Mouse (Mus musculus): ENCODE data around the gene Lad1.

Gene Lad1

DNA sequence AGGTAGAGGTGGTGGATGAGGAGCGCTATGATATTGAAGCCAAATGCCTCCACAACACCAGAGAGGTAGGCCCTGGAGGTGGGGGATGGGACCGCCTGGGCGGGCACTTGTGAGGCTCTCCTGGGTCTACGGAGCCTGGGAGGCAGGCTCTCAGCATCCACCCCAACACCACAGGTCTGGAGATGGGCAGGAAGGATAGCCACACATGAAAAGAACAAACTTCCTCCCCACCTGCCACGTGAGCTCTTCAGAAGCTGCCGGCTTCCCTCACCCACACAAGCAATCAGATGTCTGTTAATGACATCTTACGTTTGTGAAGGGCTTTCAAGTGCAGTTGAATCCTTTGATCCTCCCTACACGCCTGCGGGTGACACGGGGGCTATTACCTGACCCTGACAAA, 10.9 kb upstream of the Lad1 start:
- peak; percentile 60 for DNase-seq (ENCODE audit: low read depth, low spot score)

DNA sequence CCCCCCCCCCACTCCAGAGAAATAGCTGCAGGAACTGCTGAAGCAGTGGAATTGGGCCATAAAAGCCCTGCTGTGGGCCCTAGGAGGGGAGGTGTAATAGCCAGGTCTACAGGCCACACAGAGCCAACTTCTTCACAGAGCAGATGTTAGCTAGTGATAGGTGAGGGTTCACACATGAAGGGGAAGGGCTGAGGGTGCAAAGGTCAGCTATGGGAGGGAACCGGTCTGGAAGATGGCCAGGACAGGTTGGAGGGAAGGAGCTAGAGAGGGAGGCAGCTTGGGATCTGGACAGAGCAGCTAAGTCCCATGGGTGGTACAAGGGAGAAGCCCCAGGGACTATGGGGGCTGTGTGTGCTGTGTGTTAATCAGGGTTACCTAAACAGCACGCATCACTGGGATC, 8.2 kb upstream of the Lad1 start:
- no peak for DNase-seq (ENCODE audit: low read depth, low spot score)

DNA sequence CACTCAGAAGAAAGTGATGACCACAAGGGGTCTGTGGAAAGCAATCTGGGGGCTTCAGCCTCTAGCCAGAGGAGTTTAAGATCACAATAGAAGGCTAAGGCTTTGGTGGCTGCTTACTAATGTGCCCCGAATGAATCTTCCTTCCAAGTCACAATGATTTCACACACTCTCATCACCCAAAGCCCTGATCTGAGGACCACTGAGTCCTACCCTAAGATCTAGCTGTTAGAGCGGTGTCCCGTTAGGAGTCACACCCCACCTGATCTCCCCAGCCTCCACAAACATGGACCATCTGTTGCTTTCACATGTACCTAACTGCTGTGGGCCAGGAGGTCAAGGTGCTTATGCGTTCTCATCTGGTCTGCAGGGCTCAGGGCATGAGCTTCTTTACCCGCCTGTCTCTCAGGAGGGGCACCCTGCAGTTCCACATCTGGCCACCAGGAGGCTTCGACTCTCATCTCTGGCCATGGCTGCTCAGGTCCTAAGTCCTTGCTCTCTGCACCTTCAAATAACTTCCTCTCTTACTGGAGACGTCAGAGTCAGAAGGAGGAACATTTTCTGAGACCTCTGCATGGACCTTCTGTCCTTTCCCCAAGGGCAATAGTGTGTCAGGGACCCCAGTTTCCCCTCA, 7.3 kb upstream of the Lad1 start:
- DNase-seq (ENCODE audit: low read depth, low spot score) = peak; percentile 88

DNA sequence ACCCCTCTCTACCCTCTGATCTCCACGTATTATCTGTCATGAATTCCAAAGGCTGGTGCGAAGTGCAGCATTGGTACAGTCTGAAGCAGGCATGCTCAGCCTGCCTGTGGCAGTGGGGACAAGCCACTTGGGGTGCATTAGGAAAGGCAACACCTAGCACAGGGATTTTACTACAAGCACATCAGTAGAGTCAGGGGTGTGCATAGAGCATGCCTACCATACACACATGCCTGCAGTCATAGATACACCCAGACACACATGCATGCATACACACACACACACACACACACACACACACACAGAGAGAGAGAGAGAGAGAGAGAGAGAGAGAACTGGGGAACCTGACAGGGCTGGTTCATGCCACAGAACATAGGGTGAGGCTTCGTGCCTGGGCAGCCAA, 6.2 kb upstream of the Lad1 start:
- no peak for DNase-seq (ENCODE audit: low read depth, low spot score)

DNA sequence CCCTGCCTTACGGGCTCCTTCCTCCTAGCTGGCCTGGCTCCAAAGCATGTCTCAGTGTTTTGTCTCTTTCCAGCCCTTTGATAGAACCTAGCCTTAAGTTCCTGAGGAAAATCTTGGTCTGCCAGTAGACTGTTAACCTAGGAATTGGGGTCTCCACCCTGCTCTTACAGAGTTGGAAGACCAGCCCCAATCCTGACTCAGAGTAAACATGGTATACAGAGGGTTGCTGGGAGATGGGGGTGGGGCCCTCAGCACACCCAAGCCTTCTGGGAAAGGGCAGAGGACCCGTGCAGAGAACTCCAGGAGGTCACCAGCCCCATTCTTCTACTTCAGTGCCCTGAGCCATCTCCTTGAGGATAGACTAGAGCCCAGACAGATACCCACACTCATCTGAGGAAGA, 5.8 kb upstream of the Lad1 start:
- peak; percentile 58 for DNase-seq (ENCODE audit: low read depth, low spot score)

DNA sequence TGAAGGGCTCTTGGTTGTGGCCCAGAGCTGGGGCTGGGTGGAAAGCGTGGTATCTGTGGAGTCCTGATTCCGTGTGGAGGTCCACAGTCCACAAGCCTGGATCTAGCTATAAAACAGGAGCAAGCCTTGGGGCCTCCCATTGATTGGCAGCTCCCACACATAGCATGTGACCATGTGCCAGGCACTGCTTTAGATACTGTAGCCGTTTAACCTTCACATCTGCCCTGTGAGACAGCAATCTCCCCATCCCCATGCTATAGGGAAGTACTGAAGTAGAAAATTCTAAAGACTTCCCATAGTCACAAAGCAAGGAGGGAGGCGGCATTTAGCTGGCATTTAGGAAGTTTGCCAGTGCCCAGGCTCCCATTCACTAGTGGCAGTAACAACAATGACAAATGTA, 5.3 kb upstream of the Lad1 start:
- DNase-seq (ENCODE audit: low read depth, low spot score) = no peak

DNA sequence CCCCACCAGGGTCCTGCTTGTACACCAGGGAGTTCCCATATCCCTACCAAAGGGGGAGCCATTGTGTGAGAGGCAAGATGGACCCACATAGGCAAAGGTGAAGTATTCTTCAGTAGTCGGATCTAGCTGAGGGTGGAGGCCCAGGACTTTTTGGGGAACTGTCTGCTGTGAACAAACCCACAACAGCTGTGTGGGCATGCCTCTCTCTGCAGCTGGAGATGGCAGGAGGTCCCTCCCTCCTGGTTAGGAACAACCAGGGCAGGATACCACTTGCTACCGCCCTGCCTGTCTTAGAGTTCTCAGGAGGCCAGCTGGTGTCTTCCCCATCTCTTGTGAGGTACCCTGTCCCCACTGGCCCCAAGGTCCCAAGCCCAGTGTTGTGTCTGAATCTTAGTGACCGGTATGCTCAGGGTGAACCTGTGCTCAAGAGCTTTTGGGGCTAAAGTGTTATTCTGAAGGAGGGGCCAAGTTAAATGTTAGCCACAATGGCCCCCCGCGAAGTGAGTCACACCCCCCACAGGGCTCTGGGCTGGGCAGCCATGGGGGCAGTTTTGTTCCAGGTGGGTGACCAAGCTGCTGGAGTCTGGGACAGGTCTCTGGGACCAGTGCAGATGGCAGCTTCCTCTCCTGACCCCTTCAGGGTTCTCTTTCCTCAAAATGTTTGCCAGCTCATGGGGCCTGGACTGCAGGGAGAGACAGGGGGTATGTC, 4.6 kb upstream of the Lad1 start:
- no peak for DNase-seq (ENCODE audit: low read depth, low spot score)

DNA sequence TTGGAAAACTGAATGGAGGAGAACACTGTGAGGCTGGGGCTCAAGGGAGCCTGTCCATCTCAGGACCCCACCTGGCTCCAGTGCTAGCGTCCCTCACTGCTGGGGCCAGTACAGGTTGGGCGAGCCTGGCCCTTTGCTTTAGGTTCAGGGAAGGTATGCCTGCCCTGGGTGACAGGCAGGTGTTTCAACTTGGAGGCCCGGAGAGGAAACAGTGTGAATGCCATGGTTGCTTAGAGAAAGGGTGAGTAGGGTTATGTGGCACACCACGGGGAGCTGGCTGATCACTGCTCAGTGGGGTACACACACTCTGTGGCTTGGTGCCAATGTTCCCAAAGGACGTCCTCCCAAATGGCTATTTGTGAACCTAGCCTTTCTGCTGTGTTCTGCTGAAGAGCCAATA, 3.9 kb upstream of the Lad1 start:
- DNase-seq (ENCODE audit: low read depth, low spot score) = no peak

DNA sequence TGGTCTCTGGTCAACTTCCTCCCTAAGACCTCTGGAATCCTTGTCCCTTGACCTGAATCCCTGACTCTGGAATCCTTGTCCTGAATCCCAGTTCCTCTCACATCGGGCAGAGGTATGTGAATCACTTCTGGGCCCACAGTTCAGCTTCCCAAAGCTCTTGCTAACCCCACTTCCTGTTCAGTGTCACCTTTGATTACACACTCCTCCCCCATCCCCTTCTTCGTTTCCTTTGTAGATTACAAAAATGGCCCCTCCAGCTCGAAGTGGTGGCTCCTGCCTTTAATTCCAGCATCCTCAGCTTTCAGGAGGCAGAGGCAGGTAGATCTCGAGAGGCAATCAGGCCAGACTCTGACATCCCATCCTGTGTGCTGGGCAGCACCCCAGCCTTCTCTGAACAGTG, 803 bp upstream of the Lad1 start:
- DNase-seq (ENCODE audit: low read depth, low spot score) = no peak

DNA sequence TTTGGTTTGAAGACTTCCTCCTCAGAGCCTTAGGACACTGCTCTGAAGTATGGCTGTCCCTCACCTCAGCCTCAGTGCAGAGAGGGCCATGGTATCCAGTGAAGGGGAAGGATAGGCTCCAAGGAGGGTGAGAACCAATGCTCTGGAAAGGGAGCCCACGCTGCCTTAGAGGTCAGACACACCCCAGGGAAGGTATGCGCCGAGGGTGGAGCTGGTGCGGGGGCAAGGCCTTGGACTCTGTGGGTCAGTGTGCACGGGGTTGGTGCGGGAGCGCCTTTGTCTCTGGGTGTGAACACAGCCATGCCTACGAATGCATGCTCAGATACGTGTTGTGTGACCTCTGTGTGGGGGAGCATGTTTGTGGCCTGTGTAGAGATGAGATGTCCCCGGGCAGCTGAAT, 1.7 kb downstream of the Lad1 start:
- peak; percentile 66 for DNase-seq (ENCODE audit: low read depth, low spot score)

DNA sequence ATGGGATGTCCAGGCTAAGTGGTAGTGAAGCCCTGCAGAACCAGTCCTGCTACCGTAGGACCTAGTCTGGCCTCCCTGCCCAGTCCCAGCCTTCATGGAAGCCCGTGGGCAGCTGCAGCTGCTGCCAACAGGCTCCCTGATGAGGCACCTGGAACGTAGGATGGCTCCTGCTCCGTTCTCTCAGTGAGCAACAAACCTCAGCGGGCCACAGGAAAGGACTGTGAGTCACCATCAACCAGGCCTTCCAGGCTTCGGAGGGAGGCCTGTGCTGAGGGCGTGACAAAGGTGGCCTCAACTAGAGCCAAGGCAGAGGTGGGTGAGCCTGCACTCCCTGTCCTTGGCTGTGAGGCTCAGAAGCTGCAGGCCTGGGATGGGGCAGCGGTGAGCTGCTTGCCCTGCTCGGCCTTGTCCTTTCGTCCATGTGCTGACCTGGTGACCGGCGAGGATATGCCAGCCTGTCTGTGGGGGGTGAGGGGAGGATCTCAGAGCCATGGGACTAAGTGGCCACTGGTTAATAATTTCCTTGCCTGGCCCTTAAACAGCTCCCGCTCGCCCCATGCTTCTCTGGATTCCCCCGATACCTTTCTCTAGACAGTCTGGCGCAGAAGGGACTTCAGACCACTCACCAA, 2.5 kb downstream of the Lad1 start:
- DNase-seq (ENCODE audit: low read depth, low spot score) = no peak

DNA sequence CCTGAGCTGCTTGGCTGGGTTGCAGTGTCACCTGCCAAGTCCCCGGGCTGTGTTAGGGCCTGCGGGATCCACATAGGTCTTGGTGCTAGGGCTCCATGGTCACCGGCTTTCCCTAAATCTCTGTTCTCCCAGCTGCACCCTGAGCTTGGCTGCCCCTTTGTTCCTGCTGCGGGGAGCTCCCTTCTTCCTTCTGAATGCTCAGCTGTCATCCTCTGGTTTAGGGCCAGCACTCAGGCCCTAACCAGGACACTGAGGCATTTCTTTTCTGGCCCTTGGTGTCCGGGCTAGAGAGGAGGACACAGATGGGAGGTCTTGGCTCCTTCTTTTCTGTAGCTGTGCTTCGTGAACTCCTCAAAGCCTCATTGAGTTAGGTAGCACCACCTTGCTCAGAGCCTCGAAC, 3.4 kb downstream of the Lad1 start:
- DNase-seq (ENCODE audit: low read depth, low spot score) = no peak

DNA sequence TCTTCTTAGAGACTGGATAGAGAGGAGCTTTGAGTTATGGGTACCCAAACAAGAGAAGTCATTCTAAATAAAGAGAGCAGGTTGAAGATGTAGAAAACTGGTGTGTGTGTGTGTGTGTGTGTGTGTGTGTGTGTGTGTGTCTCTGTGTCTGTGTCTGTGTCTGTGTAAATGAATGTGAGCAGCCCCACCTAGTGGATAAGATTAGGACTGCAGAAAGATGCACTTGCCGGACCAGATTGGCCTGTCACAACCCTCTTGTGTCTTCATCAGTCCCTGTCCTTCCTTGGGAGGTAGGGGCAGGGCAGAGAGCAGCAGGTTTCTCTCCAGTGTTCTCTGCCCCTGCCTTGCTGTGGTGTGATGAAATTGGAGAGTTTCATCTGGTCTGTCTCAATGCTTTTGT, 10.5 kb downstream of the Lad1 start:
- peak; percentile 77 for DNase-seq (ENCODE audit: low read depth, low spot score)

DNA sequence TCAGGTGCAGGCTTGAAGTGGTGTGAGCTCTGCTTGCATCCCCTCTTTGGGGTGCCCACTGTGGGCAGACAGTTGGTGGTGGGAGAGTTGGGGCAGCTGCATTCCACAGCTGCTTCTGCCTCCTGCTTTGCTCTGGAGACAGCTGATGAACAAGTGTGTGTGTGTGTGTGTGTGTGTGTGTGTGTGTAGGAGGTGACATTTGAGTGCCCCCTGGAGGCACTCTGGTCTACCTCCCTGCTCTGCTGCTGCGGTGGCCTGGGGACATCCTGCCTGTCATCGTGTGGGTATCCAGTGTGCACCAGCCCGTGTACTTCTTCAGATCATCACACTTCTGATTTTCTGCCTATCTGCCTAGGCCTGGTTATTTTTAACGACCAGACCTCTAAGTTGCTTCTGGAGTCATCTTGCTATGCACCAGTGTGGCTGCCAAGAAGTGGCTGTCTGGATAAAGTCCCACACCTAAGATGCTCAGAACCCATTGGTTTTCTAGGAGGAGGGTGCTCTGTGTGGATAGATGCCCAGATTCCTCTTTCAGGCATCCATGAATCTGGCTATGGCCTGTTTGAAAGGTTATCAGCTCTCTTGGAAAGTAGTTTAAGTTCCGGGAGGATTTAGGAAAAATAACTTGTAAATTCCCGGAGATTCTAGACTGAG, 15.9 kb downstream of the Lad1 start:
- no peak for DNase-seq (ENCODE audit: low read depth, low spot score)

DNA sequence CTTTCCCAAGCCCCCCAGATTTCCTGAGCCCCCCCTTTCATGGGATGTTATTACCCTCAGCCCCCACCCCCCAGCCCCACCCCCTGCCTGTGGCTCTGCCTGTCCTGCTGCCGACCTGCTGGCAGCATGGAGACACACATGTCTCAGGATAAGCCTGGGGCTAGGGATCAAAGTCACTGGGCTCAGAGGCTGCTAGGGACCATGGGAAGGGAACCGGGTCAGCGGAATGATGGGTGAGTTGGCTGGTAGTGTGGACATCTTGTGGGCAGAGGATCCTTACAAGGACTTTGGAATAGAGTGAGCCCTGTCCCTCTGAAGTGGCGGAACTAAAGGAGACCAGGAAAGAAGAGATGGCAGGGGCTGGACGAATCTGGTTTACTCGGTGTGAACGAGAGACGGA, 16.6 kb downstream of the Lad1 start:
- no peak for DNase-seq (ENCODE audit: low read depth, low spot score)

DNA sequence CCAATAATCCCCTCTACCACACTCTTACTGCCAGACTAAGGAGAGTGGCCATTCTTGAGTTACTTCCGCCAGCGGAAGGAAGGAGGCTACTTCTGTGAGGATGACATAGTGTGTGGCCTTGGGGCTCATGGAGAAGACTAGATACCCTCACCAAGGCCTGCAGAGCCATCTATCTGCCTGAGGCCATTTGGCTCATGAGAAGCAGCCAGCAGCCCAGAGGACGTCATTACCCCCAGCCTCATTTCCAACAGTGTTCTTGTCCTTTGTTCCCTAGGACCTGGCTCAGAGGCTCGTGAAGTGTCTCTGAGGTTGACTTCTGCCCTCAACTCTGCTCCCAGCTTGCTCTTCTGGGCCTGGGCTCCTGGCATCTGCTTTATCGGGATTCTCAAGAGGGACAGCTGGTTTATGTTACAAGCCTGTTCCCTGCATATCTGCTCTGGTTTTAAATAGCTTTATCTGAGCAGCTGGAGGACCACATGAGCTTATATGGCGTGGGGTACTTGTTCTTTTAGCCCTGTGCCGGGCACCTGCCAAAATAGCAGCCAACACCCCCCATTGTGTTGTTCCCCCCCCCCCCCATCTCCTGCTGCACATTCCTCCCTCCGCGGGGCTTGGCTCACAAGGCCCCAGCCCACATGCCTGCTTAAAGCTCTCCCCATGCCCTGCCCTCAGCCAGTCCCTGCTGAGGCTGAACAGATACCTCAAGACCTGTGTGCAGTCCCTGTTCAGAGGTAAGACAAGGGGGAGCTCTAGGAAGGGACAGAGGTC, 17.5 kb downstream of the Lad1 start, which contains the start of gene Tnnt2:
Gene Tnnt2 (plus strand): TSS at position 639 of the 768 bp plus-strand sequence.
- DNase-seq (ENCODE audit: low read depth, low spot score) = no peak

DNA sequence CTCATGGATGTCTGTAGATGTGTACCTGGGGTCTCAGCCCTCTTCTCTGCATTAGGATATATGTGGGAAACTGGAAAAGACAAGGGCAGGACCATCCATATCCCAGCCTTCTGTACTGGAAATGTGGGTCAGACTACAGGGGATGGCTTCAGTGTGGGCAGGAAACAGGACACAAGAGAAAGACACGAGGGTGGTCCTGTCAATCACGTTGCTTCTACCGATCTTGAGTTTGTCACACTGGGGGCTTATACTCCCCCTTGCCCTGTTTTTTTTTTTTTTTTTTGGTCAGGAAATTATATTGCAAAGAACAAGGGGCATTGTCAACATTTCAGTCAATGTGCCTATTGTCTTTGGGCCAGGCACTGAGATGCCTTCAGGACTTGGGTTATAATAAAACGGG, 20.2 kb downstream of the Lad1 start:
- DNase-seq (ENCODE audit: low read depth, low spot score) = no peak

DNA sequence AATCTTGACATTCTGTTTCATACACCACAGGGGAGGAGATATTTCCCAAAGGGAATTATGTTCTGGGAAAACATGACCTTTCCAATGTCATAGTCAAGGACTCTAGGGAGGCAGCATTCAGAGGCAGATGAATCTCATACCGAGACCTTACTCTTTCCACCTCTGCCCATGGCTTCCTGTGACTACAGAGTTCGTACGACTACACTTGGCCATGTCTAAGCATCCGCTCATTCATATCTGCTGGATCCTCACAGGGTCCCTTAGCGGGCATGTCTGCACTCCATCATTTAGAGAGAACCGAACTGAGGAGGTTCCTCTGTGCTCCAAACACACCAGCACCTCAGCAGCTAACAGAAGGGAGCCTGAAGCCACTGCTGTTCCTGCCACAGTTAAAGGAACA, 20.7 kb downstream of the Lad1 start:
- no peak for DNase-seq (ENCODE audit: low read depth, low spot score)

DNA sequence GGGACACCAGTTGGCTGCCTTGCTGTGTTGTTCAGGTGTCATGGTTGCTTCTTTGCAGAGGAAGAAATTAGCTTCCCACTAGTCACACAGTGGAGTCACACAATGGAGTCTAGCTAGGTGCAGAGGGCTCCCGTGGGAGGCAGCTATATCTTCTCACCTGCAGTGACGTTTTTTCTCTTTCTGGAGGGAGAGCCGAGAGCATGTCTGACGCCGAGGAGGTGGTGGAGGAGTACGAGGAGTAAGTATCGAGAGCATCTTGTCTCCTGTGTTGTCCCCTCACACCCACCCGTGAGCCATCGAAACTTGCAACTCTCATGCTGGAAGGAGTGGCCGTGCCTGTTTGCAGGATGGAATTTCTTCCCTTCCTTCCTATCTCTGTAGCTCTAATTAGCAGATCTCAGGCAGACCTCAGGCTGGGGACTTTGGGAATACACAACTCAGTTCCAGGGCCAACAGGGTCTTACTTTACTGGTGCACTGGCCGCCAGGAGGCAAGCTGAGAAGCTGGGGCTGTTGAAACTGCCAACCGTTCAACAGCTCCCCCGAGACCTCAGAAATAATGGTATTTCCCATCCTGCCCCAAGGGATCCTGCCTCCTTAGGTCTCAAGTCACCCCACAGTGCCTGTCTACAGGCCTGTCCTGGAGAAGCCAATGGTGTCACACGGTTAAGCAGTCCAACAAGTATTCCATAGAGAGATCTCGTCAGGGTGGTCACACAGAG, 22.4 kb downstream of the Lad1 start:
- DNase-seq (ENCODE audit: low read depth, low spot score) = no peak

DNA sequence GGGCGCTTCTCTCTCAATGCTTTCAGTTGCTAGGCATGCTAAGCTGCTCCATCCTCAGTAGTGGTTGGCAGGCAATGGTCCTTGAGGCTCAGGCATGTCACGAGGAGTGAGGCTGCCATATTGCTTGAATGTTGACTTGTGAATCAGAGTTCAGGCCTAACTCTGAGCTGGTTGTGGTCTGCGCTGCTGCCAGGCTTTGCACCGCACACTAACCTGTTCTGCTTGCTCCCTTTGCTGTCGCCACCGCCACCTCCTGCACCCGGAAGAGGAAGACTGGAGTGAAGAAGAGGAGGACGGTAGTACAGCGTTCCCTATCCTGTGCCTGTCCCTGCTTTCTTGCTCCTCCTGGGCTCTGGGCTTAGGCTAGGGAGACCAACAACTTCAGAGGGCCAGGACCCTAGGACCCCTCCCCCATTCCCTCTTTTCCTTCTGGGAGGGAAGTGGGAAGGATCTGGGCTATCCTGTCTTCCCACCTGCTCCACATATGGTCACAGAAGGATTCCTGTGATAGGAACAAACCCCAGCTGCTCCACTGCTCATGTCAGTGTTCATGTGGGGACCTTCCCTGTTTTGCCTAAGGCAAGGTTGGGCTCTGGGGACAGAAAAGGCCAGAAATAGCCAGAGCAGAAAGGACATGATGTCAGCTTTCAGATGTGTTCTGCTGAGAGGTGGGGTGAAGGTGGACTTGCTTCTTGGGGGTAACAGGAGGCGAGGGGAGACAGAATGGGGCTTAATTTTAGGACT, 25.3 kb downstream of the Lad1 start:
- DNase-seq (ENCODE audit: low read depth, low spot score) = no peak

DNA sequence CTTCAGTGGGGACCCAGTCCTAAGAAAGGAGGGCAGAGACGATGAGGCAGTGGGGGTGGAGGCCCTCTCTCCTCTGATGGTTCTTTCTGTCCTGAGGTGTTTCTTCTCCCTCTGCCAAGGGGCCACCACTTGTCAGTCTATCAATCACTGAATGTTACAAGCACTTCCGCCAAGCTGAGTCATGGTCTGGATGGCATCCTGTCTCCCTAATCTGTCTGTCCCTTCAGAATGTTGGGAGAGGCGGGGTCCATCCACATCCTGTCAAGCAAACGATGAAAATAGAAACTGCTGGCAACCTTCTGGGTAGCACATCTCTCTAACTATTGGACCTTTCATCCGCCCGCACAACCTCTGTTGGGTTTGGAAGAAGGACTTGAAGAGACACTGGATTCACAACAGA, 26.1 kb downstream of the Lad1 start:
- no peak for DNase-seq (ENCODE audit: low read depth, low spot score)

Measured in ZHBTc4 (cell line).